Mouse (Mus musculus): Measurements from ENCODE around the gene Epb41l3. TPM values are rescaled to one million over a fixed set of nuclear protein-coding genes. Genes with fewer than 3 reads are reported as not detected.

The Epb41l3 gene
- total RNA-seq, 1 experiment from 2014 or later: 16.3 TPM

DNA sequence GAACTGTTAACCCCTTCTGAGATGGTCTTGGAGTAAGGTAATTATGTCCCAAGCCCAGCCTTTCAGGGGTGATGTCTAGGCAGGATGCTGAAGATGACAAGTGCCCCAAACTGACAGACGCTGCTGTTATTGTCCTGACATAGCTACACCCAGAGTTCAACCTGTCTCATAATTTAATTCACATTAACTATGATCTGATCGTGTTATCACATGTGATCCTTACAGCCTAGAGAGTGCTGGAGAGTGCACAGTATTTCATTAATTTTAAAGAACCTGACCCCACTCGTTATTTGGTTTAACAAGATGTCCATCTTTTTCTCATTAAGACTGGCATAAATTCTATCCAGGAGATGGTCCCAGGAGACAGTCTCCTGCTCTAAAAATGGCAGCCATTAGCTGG, 112.3 kb downstream of the Epb41l3 start:
- DNase-seq: no peak

DNA sequence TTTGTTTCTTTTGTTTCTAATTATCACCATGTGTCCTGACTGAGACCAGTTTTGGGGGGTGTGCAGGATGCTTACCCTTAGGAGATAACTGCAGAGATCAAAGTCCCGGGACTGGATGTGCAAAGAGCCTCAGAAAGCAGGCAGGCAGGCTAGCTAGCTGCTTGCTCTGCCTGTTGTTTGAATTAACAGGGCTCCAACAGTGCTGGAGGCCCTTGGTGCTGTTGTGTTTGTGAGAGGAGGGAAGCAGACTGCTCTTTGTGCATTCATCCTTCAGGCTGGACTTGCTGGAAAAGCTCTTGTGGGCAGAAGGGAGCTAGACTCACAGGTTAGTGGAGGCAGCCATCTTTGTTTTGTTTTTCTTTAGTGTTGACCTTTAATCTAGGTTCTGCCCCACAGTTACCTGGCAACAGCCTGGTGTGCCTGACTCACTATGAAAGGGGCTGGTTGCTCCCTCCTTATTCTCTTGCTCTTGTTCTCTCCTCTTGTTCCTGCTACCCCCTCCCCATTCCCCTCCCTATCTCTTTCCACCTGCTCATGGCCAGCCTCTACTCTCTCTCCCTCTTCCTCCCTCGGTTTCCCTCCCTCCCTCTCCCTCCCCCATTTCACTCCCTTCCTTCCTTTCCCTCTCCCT, 117.5 kb downstream of the Epb41l3 start:
- DNase-seq: no peak

DNA sequence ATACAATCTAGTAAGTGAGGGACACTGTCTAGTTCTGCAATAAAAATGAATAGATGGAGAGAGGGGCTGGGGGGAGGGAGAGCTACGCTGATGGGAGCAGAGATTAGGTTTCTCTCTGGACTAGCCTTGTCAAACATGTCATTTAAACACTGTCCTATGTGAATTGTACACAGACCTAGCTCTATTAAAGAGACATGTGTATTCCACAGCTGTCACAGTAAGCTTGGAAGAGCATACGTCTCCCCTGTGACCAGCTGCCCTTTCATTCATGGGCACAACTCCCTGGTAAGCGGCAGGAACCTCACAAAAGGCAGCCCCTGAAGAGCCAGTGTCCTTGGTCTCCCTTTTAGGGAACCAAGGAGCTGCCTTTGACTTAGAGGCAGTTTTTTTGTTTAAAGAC, 119.1 kb downstream of the Epb41l3 start:
- DNase-seq: no peak

DNA sequence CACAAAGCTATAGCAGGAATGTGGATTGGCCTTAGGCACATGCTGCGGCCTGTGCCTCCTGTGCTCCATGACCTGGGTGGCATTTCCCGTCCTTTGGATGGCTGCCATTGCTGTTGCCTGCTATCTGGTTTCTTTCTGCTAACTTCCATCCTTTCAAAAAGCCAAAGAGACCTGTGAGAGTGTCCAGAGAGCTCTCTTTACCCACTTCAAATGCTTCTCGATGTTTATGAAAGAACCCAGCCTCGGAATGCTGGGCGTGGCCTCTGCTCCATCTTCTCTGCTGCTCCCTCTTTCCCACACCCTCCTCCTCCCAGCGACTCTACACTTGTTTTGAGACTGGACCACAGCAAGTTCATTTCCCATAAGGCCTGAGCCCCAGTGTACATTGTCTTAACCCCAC, 120.3 kb downstream of the Epb41l3 start:
- no peak for DNase-seq

DNA sequence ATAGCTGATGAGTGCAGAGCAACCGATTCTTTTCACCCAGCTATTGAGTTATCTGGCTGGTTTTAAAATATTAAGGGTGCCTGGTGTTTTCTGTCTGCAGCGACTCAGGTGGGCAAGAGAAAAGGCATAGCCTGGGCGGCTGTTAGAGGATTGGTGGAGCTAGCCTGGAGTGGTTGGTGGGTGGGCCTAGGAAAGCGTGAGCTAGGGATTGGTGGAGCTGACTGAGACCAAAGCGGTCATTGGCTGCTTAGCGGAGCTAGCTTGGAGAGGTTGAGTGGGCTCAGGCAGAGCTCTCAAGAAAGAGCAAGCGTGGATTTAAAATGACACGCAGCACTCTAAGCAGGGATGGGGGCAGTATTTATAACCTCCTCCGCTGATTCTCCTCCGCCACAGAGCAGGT, 121.2 kb downstream of the Epb41l3 start:
- DNase-seq: no peak

DNA sequence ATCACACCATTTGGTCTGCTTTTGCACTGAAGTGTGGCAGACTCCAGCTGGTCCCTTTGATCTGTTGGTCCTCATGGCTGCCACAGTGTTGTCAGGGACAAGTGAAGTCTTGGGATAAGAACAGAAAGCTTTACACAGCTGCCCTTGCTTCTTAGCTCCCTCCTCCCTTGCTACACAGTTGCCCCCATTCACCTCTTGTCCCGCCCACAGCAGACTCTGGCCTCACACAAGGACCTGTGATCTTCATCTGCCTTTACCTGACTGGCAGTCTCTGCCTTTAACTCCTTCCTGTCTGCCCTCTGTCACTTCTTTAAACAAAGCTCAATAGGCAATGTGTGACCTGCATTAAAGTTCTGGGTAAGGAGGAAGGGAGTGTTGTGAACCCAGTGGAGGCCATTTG, 123.3 kb downstream of the Epb41l3 start:
- no peak for DNase-seq

DNA sequence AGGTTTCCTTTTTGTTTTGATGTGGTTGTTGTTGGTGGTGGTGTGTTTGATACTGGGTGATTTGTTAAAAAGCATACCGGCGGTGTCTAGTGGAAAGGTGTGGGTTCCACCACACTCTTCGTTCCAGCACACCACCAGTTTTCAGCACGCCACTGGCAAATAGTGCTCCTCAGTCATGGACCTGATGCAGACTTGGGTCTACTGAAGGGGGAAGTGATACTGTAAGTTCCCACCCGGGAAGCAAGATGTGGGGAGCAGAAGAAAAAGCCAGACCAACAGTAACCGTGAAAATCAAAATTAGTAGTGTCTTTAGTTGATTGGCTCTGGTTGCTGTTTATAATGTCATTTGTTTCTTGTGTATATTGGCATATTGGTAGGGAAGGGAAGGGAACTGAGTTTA, 124.3 kb downstream of the Epb41l3 start:
- DNase-seq: no peak

DNA sequence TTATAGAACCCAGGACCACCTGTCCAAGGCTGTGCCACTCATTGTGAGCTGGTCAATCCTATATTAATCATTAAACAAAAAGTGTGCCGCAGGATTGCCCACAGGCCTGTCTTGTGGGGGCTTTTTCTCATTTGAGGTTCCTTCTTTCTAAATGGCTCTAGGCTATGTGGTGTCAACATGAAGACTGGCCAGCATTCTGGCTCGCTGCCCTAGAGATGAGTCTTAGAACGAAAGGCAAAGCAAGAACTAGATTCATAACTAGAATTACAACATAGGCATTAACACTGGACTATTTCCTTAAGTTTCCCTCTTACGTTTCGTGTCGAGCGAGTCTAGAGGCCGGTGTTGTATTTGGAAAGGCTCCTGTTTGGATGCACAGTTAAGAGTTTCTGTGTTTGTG, 125.5 kb downstream of the Epb41l3 start:
- DNase-seq: no peak

DNA sequence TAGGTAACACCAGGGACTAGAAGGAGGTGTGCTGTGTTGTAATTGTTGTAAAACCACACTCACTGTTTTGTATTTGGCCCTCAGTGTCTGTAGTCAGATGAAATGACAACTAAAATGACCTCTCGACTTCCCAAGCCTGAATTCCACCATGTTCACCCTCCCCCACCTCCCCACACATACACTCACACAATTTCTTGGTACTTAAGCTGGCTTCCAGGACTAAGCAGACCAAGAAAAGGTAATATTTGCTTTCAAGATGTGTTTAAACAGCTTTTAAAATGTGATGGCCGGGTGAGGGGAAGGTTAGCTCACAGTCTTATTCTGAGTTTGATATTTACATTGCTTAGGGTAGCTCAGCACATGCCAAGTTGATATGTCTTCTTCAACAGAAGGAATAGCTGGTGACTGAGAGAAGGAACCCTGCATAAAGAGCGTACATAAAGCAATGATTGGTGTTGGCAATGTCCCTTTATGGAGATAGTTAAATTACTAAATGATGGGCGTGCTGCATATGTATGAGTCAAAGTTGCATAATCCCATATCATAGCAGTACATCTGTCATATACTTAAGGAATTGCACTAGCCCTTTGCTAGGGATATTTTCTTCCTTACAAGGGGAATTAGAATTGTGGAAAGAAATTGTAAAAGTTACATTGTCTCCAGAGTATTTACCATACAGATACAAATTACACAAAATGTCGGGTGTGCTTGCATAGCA, 130.0 kb downstream of the Epb41l3 start:
- no peak for DNase-seq

DNA sequence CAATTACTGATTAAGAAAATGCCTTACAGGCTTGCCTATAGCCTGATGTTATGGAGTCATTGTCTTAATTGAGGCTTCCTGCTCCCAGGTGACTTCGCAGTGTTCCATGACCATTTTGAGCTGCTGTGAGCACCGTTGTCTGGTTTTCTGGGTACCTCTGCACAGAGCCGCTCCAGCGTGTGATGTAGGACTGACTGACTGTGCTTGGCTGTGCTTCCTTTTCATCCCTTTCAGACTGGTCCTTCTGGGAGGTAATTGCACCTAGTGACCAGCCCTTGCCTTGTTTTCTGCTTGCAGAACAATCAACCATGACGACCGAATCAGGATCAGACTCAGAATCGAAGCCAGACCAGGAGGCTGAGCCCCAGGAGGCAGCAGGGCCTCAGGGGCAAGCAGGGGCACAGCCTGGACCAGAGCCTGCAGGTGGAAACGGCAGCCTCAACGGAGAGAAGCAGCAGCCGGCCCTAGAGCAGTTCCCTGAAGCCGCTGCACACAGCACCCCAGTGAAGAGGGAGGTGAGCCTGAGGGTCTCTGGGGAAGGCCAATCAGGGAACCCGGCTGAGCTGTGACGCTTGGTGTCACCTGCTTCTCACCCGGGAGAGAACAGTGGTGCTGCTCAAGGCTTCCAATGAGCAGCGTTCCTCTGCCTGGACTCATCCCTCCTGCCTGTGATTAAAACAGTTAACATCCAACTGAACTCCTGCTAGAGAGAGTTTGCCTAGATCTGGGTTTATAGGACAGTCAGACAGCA, 132.3 kb downstream of the Epb41l3 start:
- DNase-seq: no peak

DNA sequence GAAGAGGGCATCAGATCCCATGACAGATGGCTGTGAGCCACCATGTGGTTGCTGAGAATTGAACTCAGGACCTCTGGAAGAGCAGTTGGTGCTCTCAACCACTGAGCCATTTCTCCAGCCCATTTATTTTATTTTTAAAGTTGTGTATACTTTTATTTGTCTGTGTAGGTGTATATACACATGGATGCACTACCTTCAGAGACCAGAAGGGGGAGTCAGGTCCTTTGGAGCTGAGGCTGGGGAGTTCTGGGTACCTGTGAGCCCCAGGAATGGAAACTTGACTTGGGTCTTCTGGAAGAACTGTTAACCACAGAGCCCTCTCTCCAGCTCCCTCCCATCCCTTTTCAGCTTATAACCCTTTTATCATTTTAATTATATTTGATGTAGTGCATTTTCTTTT, 135.6 kb downstream of the Epb41l3 start:
- DNase-seq: no peak

DNA sequence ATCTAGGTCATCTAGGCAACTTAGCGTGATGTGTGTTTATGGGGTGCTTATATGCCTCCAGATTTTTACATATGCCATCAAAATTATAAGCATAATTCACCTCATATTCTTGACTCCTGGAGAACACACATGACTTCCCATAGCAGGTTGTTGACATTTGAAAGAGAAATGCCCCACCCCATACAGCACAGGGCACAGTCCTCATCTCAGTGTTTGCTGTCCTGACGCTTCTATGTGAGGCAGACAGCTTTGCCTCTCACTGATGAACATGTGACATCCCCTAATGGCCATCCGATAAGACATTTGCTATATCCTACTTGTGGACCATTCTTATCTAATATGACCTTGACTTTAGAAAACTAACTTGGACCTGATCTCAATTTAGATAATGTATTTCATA, 140.6 kb downstream of the Epb41l3 start:
- no peak for DNase-seq

DNA sequence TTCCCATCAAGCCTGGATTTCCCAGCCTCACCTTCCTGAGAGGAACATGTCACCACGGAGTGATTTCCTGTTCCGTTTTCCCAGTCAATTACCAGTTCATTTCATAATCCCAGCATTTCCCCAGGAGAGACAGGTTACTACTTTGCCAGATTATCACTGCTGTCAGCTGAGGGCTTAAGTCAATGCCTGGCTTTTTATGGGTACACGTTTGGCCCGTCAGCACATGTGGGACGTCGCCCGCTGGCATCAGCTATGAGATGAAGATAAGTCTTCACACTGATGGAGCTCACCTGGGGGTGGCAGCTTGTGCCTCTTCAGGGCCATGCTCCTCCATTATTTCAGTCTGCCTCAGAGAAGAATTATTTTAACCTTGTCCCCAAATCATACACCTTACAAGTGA, 145.4 kb downstream of the Epb41l3 start:
- DNase-seq: no peak

DNA sequence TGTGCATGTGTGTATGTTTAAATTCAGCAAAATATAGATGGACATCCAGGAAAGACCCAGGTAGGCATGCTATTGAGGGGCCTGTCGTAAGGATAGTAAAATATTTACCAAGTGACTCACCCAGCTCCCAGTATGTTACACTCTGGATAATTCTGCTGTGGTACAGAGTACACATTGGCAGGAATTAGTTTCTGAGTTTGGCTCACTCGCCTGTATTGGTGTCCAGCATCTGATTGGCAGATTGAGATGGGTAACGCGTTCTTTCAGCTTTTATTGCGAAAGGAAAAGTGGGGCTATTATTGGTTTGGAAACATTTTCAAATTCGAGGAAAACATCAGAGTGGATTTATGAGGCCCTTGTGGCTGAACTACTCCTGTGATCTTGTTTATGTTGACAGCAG, 145.9 kb downstream of the Epb41l3 start:
- DNase-seq: no peak

DNA sequence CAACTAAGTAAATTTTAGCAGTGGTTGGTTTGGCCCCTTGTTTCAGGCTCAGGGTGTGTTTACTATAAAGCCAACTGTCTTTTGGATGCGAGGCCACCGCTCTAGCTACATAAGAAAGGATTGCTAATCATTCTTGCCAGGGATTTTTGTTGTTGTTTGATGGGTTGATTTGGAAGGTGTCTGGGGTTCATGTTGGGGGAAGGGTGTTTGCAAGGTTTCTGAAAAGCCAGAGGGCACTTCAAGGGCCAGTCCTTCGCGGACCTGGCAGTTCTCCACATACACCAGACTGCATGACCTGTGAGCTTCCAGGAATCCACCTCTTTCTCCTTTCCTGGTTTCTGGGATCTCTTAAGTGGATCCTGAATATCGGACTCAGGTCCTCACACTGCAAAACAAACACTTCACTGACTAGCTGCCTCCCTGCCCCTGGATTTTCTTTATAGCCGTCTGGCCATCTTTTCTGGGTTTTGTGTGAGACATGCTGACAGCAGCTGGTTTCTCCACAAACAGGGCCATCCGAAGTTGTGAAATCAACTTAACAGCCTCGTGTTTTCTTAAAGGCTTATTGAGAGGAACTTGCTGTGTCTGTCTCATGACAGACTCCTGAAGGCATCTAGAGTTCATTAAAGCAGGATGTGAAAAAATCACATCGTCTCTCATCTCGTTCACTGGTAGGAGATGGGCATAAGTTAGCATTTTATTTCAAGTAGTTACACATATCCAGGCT, 146.6 kb downstream of the Epb41l3 start:
- DNase-seq: no peak

DNA sequence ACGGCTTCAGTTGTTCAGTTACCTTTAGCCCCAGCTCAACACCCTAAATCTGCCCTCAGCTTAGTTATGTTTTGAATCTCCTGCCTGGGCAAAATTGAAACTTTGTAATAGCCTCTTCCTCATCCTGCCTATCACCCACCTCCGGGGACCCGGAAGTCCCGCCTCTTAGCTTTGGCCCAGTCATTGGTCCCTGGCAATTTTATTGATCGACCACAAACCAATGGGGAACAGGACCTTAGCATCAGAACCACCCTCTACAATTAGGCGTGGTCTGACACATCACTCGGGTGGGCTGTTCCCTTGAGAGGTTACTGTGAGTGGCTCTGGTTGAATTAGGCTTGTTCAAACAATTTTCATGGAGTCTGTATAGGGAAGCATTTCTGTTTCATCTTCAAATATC, 150.5 kb downstream of the Epb41l3 start:
- DNase-seq: no peak

DNA sequence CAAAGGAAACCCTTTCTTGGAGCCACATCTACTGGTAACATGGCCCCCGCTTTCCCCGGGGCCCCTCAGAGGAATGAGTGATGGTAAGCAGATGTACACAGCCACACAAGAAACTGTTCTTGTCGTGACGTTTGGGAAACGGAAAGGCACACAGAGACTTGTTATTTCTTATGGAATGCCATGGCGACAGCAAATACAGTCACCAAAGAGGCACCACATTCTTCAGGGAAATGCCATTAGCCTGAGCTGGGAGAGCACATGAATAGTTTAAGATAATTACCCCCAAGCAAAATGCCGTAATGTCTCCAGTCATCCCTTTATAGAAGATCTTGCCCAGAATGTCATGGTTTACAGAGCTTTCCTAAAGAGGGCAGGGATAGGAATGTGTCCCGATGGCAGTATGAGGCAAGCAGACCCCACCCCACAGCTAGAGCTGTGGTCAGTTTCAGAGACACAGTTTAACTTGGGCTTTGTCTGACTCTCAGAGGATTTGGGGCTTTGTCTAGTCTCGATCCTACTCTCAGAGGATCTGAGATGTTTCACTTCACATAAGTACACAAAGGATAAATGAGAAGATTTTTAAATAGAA, 152.0 kb downstream of the Epb41l3 start:
- no peak for DNase-seq

DNA sequence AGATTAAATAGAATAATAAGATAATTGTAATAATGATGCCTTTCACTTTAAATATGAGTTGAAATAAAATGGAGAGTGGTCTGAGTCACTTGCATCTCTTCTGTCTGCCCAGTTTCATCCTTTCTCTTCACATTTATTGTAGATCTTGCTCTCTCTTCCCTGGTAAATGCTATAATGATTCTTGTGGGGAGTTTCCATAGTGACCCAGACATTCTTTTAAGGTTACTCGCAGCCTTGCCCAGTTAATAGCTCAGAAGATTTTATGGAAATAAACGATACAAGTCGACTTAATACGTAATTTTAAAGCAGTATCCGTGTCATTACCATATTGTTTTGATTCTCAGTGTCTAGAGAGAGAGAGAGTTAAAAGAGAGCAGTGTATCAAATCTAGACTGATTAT, 154.0 kb downstream of the Epb41l3 start:
- DNase-seq: no peak

DNA sequence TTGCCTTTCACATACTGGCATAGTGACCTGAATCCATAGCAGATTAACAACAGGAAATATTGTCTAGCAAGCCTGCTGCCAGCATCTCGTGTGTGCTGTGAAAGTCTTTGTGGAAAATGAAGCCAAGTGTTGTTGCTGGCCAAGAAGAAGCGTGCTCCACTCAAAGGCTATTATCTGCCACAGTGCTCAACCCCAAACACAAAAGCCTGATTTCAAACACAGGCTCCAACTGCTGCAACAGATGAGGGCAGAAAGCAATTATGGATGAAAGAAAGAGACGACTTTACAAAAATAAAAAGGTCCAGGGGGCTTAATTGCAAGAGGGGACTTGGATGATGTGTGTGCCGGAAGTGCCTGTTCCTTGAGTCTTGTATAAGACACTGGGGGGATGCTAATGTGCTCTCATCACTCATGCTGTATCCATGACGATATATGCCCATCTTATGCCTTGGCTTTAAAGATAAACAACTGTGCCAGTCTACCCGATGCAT, 154.7 kb downstream of the Epb41l3 start:
- DNase-seq: no peak

DNA sequence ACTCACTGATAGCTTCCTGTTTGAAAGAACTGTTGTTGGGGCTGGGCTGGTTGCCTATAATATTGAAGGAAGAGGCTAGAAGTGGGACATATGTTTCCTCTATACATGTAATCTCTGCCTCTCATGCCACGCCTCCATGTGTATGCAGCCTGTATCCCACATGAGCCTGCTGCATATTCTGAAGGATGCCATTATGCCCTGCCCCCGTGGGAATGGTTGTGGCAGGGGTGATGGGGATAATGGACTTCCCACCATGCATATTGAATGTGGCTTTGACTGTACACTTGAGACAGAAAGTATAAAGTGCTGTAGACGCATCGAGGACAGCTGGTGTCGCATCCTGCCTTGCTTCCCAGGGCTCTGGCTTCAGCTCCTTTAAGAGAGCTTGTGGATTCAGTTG, 155.9 kb downstream of the Epb41l3 start:
- no peak for DNase-seq

DNA sequence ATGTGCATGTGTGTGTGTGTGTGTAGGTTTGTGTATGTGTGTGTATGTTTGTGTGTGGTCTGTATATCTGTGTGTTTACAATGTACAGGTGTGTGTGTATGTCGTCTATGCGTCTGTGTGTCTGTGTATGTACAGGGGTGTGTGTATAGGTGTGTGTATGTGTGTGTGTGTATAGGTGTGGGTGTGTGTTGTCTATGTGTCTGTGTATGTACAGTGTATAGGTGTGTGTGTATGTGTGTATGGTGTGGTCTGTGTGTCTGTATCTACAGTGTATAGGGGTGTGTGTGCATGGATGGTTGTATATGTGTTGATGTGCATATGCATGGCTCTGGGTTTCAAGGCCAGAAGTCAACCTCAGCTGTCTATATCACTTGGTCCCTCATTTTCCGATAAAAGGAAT, 161.7 kb downstream of the Epb41l3 start:
- no peak for DNase-seq

DNA sequence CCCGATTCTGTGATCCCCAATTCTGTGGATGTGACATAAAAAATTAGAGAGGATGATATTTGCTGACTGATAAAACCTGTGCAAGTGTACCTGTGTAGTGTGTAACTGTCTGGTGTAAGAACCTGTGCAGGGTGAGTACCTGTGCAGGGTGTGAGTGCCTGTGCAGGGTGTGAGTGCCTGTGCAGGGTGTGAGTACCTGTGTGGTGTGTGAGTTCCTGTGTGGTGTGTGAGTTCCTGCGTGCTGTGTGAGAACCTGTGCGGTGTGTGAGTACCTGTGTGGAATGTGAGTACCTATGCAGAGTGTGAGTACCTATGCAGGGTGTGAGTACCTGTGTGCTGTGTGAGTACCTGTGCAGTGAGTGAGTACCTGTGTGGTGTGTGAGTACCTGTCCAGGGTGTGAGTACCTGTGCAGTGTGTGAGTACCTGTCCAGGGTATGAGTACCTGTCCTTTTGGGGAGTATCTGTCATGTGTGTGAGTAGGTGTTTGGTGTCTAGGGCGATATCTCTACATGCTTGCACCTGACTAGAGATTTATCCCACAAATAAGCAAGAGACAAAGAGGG, 163.4 kb downstream of the Epb41l3 start:
- no peak for DNase-seq

Measured in adrenal gland, postnatal 25 days (tissue).